Mouse (Mus musculus): Measurements from ENCODE around the gene Dolk.

- TF ChIP-seq CTCF (IDR thresholded peaks at IDR 0.05; ENCODE audit: borderline replicate concordance, insufficient read depth, low read depth, low read length) = no peak
- no peak for TF ChIP-seq POLR2A (IDR thresholded peaks at IDR 0.05; ENCODE audit: borderline replicate concordance, insufficient read depth, low read length)
These were observed 535 bp downstream of the Dolk start for GRCm38 (mm10) chr2:30285416-30286181.
